Mouse (Mus musculus): ENCODE data around the gene Zfp322a. TPM values are rescaled to one million over a fixed set of nuclear protein-coding genes. Genes with fewer than 3 reads are reported as not detected.
"Not testable (repeated sequence)": the region's sequence is repeated elsewhere in the genome, so short reads cannot be mapped to it uniquely, and the experiment has no call there.

Zfp322a gene
- polyA plus RNA-seq, 2 experiments from 2014 or later = 29.6 to 34.2 TPM

DNA sequence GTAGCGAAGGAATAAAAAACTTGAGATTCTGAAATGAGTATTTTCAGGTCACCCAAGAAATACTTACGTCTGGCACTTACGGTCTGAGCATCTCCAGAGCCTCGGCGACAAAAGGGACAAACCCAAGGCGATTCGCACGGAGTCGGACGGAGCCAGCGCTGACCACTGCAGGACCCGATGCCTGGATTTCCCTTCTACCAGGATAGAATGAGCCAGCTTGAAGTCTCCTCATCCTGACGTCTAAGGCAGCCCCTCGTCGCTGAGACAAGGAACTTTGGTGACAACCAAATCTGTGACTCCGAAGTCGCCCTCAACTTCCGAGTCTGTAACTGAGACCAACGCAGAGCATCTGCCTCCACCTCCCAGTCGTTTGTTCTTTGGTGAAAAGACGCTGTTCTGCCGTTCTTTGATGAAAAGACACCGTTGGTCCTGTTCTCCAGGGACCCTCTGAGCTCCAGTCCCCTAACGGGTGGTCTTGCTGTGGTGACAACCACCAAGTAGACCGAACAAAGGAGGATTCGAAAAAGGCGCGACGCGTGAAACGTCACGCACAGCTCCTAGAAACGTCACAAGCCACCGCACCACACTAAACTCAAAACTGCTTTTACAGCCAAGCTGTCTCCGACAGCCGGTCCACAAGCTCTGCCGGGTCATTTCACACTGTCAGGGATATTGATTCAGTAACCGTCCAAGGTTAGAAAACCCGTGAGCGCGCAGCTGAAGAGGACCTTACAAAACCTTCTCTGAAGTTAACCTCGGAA lies 55.9 kb downstream of the Zfp322a start:
- ATAC-seq = no peak

GRCm38 (mm10) chr13:23310036-23310435 lies 59.0 kb downstream of the Zfp322a start:
- ATAC-seq = no peak

DNA sequence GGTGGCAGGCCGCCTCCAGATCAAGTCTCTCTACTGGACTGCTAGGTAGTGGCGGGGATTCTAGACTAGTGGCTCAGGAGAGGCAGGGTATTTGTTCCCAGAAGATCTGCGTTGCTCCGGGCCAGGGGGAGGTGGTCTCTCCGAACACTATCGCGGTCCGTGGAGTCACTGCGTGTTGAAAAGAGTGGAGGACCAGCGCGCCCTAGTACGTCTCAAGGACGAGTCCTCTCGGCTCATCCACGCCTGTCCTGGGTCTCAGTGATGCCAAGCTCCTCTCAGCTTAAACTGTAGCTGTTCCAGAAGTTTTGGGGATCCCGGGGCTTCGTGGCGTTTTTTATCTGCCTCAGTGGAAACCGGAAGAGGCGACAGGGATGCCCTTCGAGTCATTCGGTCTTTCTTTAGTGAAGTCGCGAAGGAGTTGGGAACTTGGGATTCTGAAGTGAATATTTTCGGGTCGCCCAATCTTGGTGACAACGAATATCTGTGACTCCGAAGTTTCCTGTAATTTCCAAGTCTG lies 59.5 kb downstream of the Zfp322a start:
- ATAC-seq = no peak

DNA sequence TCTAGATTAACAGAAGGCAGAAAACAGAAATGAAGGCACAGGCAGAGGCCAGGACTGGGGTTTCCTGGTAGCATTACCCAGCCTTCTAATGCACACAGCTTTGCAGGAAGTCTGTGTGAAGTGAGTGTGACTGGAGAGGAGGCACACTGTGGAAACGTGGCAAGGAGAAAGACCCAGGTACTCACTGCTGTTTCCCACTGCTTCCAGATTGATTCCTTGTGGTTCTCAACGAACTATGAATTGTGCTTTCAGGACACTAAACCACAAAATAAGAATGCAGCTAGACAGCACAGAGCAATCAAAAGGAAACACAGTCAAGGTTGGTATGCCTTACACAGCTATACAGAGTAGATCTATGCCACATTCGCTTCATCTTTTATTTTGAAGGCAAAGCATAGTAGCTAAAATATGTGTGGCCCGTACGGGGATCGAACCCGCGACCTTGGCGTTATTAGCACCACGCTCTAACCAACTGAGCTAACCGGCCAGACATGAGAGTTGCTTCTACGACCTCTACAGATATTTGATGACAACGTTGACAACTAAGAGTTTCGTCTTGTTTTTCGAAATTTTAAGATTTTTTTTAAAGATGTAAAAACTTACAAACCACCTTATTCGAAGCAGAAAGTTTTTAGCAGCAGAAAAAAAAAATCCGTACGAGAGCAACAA lies 60.2 kb downstream of the Zfp322a start:
- ATAC-seq = not testable (repeated sequence)

- ATAC-seq = no peak
These were observed 61.8 kb downstream of the Zfp322a start for GRCm38 (mm10) chr13:23307069-23307814.

DNA sequence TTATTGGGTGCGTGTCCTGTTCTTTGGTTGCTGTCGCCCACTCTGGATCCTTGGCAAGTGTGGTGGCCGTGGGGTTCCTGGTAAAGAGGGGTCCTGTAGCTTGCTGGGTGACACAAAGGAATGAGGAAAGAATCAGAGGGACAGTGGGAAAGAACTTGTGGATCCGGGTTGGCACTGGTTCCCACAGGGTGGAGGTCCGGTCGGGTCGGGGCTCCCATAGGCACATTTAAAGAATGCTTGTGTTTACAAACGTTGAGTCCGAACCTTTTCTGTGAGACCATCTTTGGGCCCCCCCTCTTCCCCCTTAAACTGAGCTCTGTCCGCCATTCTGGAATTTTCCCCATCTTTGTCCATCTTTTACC lies 62.3 kb downstream of the Zfp322a start:
- no peak for ATAC-seq

Other genes with a start within 250 kb of the Zfp322a start
- under 1 TPM in 1 of 2 experiments, not detected in 1; 0.04 TPM for gene Vmn1r218, start 236.1 kb downstream of the Zfp322a start, polyA plus RNA-seq (2017; shearing (Covaris generic))
- not detected for gene Vmn1r219, start 209.9 kb downstream of the Zfp322a start, polyA plus RNA-seq (2017; shearing (Covaris generic))
- gene Vmn1r220, start 181.2 kb downstream of the Zfp322a start, polyA plus RNA-seq (2017; shearing (Covaris generic)) = not detected
- gene Vmn1r221, start 155.1 kb downstream of the Zfp322a start, polyA plus RNA-seq (2017; shearing (Covaris generic)) = not detected
- not detected for gene Vmn1r222, start 133.3 kb downstream of the Zfp322a start, polyA plus RNA-seq (2017; shearing (Covaris generic))
- not detected for gene Vmn1r223, start 122.1 kb downstream of the Zfp322a start, polyA plus RNA-seq (2017; shearing (Covaris generic))
- gene Abt1, start 54.7 kb upstream of the Zfp322a start, polyA plus RNA-seq (2017; shearing (Covaris generic)) = 10 to 100 TPM; 12.4 to 14.5 TPM
- not detected for gene Btn1a1, start 96.7 kb upstream of the Zfp322a start, polyA plus RNA-seq (2017; shearing (Covaris generic))
- not detected for gene Btn2a2, start 119.6 kb upstream of the Zfp322a start, polyA plus RNA-seq (2017; shearing (Covaris generic))
- 10 to 100 TPM in 1 of 2 experiments, 1 to 10 TPM in 1; 9.5 to 10.8 TPM for gene Hist1h4h, start 161.8 kb upstream of the Zfp322a start, polyA plus RNA-seq (2017; shearing (Covaris generic))
- gene Hist1h2af, start 164.7 kb upstream of the Zfp322a start, polyA plus RNA-seq (2017; shearing (Covaris generic)) = 1 to 10 TPM in 1 of 2 experiments, not detected in 1; 2.7 TPM
- not detected for gene Hist1h3g, start 166.2 kb upstream of the Zfp322a start, polyA plus RNA-seq (2017; shearing (Covaris generic))
- under 1 TPM; 0.41 to 0.66 TPM for gene Hist1h2bh, start 174.2 kb upstream of the Zfp322a start, polyA plus RNA-seq (2017; shearing (Covaris generic))
- gene Hist1h3f, start 174.8 kb upstream of the Zfp322a start, polyA plus RNA-seq (2017; shearing (Covaris generic)) = not detected
- 1 to 10 TPM in 1 of 2 experiments, not detected in 1; 1.1 TPM for gene Hist1h4f, start 182.4 kb upstream of the Zfp322a start, polyA plus RNA-seq (2017; shearing (Covaris generic))
- gene Hist1h1d, start 184.1 kb upstream of the Zfp322a start, polyA plus RNA-seq (2017; shearing (Covaris generic)) = under 1 TPM; 0.18 to 0.35 TPM
- 1 to 10 TPM; 2.2 to 4.1 TPM for gene Hist1h3e, start 193.2 kb upstream of the Zfp322a start, polyA plus RNA-seq (2017; shearing (Covaris generic))
- 10 to 100 TPM; 12.3 to 17.6 TPM for gene Hist1h2ae, start 202.0 kb upstream of the Zfp322a start, polyA plus RNA-seq (2017; shearing (Covaris generic))
- gene Hist1h2bg, start 202.2 kb upstream of the Zfp322a start, polyA plus RNA-seq (2017; shearing (Covaris generic)) = 1 to 10 TPM; 8.0 to 8.6 TPM
- gene Hist1h2bf, start 205.0 kb upstream of the Zfp322a start, polyA plus RNA-seq (2017; shearing (Covaris generic)) = not detected
- gene Hist1h2ad, start 205.2 kb upstream of the Zfp322a start, polyA plus RNA-seq (2017; shearing (Covaris generic)) = under 1 TPM in 1 of 2 experiments, not detected in 1; 0.96 TPM
- gene Hist1h3d, start 206.6 kb upstream of the Zfp322a start, polyA plus RNA-seq (2017; shearing (Covaris generic)) = not detected
- 10 to 100 TPM; 20.2 to 22.9 TPM for gene Hist1h4d, start 212.4 kb upstream of the Zfp322a start, polyA plus RNA-seq (2017; shearing (Covaris generic))